Mouse (Mus musculus) CH12.LX (cell line): ENCODE measurements around the gene Olfr63. TPM values are rescaled to one million over a fixed set of nuclear protein-coding genes. Genes with fewer than 3 reads are reported as not detected.
"Not testable (repeated sequence)": the region's sequence is repeated elsewhere in the genome, so short reads cannot be mapped to it uniquely, and the experiment has no call there.

ENCODE experiments used
- DNase-seq: peaks from one replicate; pipeline ENCODE4 v3.0.0-alpha.2; 2013; ENCODE audit errors: extremely low read depth
- H3K27ac ChIP-seq: 2 replicates; pipeline ENCODE4 v1.5.1; 2012; ENCODE audit warnings: low read depth, mild to moderate bottlenecking, control low read depth, moderate library complexity; ENCODE audit not compliant: insufficient read depth
- H3K27me3 ChIP-seq: replicated peaks from 2 replicates; pipeline ENCODE3; 2012; ENCODE audit warnings: inconsistent platforms
- H3K36me3 ChIP-seq, 2 experiments: replicated peaks in 1 of 2; 2 replicates each; pipeline versions ENCODE3 to v1.6.1; 2012; ENCODE audit warnings: inconsistent platforms in 1 of 2, low read length in 1 of 2, mild to moderate bottlenecking in 1 of 2, mixed read lengths in 1 of 2, moderate library complexity in 1 of 2; ENCODE audit not compliant: control insufficient read depth in 1 of 2, insufficient read depth in 1 of 2
- H3K4me1 ChIP-seq, 2 experiments: 2 replicates each; pipeline ENCODE4 v1.6.1; 2012; ENCODE audit warnings: inconsistent platforms in 1 of 2, moderate library complexity in 1 of 2; ENCODE audit not compliant: insufficient read depth in 2 of 2, control insufficient read depth in 1 of 2
- H3K4me2 ChIP-seq: 2 replicates; pipeline ENCODE4 v1.6.1; 2012; ENCODE audit warnings: low read depth, mild to moderate bottlenecking, control low read depth; ENCODE audit not compliant: poor library complexity, insufficient read depth, severe bottlenecking
- H3K4me3 ChIP-seq, 3 experiments: fragments of 150-350 bp in 1 of 3; sonication (generic) in 1 of 3; replicated peaks in 1 of 3; 2 replicates each; pipeline versions ENCODE3 to v1.5.1; 2011 to 2012; ENCODE audit warnings: low read depth in 2 of 3, low read length in 2 of 3, mild to moderate bottlenecking in 2 of 3, moderate library complexity in 2 of 3, control low read depth in 1 of 3, improper control_type of control experiment in 1 of 3, inconsistent platforms in 1 of 3, mixed read lengths in 1 of 3; ENCODE audit not compliant: poor library complexity in 1 of 3
- H3K79me2 ChIP-seq: replicated peaks from 2 replicates; pipeline ENCODE4 v1.6.1; 2012; ENCODE audit warnings: mild to moderate bottlenecking, moderate library complexity; ENCODE audit not compliant: control insufficient read depth, poor library complexity, insufficient read depth, severe bottlenecking; ENCODE audit errors: extremely low read depth
- H3K9ac ChIP-seq: 2 replicates; pipeline ENCODE4 v1.6.1; 2012; ENCODE audit warnings: low read depth, mild to moderate bottlenecking, control low read depth, moderate library complexity; ENCODE audit not compliant: insufficient read depth
- H3K9me3 ChIP-seq: replicated peaks from 2 replicates; pipeline ENCODE3; 2012; ENCODE audit warnings: low read length, inconsistent platforms, mixed read lengths
- CHD1 ChIP-seq: IDR thresholded peaks from 2 replicates; pipeline ENCODE4 v1.6.1; 2012; ENCODE audit warnings: low read depth, low read length, improper control_type of control experiment, inconsistent platforms
- CTCF ChIP-seq, 2 experiments: IDR thresholded peaks in 1 of 2; conservative IDR thresholded peaks in 1 of 2; 2 replicates each; pipeline ENCODE4 v1.5.1; 2011 to 2012; ENCODE audit warnings: low read depth in 2 of 2, low read length in 2 of 2, improper control_type of control experiment in 1 of 2, inconsistent platforms in 1 of 2, mild to moderate bottlenecking in 1 of 2, moderate library complexity in 1 of 2
- E2F4 ChIP-seq: IDR thresholded peaks from 2 replicates; pipeline ENCODE4 v1.6.1; 2011; ENCODE audit warnings: low read depth, low read length, improper control_type of control experiment; ENCODE audit not compliant: insufficient replicate concordance
- ELF1 ChIP-seq: IDR thresholded peaks from 2 replicates; pipeline ENCODE4 v1.6.1; 2014; ENCODE audit warnings: low read depth, mild to moderate bottlenecking, inconsistent platforms, low read length, improper control_type of control experiment
- ETS1 ChIP-seq: conservative IDR thresholded peaks from 2 replicates; pipeline ENCODE4 v1.6.1; 2012; ENCODE audit warnings: low read depth, mild to moderate bottlenecking, inconsistent platforms, low read length, improper control_type of control experiment, moderate library complexity
- KAT2A ChIP-seq: IDR thresholded peaks from 2 replicates; pipeline ENCODE4 v1.6.1; 2012; ENCODE audit warnings: low read length, improper control_type of control experiment, inconsistent platforms; ENCODE audit not compliant: insufficient replicate concordance
- MAX ChIP-seq: IDR thresholded peaks from 2 replicates; pipeline ENCODE4 v1.6.1; 2011; ENCODE audit warnings: low read length, improper control_type of control experiment
- MAZ ChIP-seq: IDR thresholded peaks from 2 replicates; pipeline ENCODE4 v1.6.1; 2012; ENCODE audit warnings: low read depth, mild to moderate bottlenecking, inconsistent platforms, low read length, improper control_type of control experiment, moderate library complexity
- MEF2A ChIP-seq: IDR thresholded peaks from 2 replicates; pipeline ENCODE4 v1.6.1; 2014; ENCODE audit warnings: low read depth, mild to moderate bottlenecking, inconsistent platforms, low read length, improper control_type of control experiment, borderline replicate concordance
- MXI1 ChIP-seq: IDR thresholded peaks from 2 replicates; pipeline ENCODE4 v1.6.1; 2011; ENCODE audit warnings: mild to moderate bottlenecking, low read depth, low read length, improper control_type of control experiment
- NRF1 ChIP-seq: IDR thresholded peaks from 2 replicates; pipeline ENCODE4 v1.6.1; 2014; ENCODE audit warnings: low read depth, mild to moderate bottlenecking, inconsistent platforms, low read length, improper control_type of control experiment, moderate library complexity
- POLR2A ChIP-seq: IDR thresholded peaks from 2 replicates; pipeline ENCODE4 v1.6.1; 2011; ENCODE audit warnings: low read depth, mild to moderate bottlenecking, improper control_type of control experiment, low read length
- POLR2AphosphoS2 ChIP-seq: IDR thresholded peaks from 2 replicates; pipeline ENCODE4 v1.6.1; 2011; ENCODE audit warnings: low read depth, low read length, improper control_type of control experiment
- RAD21 ChIP-seq: IDR thresholded peaks from 2 replicates; pipeline ENCODE4 v1.6.1; 2011; ENCODE audit warnings: low read depth, mild to moderate bottlenecking, low read length, improper control_type of control experiment, moderate library complexity
- SMC3 ChIP-seq: IDR thresholded peaks from 2 replicates; pipeline ENCODE4 v1.6.1; 2011; ENCODE audit warnings: low read depth, low read length, improper control_type of control experiment
- TBP ChIP-seq: conservative IDR thresholded peaks from 2 replicates; pipeline ENCODE4 v1.6.1; 2011; ENCODE audit warnings: low read depth, low read length, improper control_type of control experiment
- TCF12 ChIP-seq: IDR thresholded peaks from 2 replicates; pipeline ENCODE4 v1.6.1; 2014; ENCODE audit warnings: low read depth, mild to moderate bottlenecking, inconsistent platforms, low read length, improper control_type of control experiment
- UBTF ChIP-seq: IDR thresholded peaks from 2 replicates; pipeline ENCODE4 v1.6.1; 2012; ENCODE audit warnings: low read depth, mild to moderate bottlenecking, inconsistent platforms, low read length, improper control_type of control experiment, moderate library complexity
- ZKSCAN1 ChIP-seq: IDR thresholded peaks from 2 replicates; pipeline ENCODE4 v1.6.1; 2012; ENCODE audit warnings: low read depth, inconsistent platforms, low read length, improper control_type of control experiment, borderline replicate concordance
- ZNF384 ChIP-seq: IDR thresholded peaks from 2 replicates; pipeline ENCODE4 v1.6.1; 2012; ENCODE audit warnings: low read depth, low read length, improper control_type of control experiment, inconsistent platforms
- dilution Hi-C: fragments of 300-500 bp; cut with MboI; formaldehyde crosslinking; loops from 2 replicates; pipeline ENCODE4 v1.14.3; 2020; ENCODE audit warnings: low sequenced_read_pairs; ENCODE audit not compliant: extremely low pct_unique_long_range_greater_than_20kb, extremely low pct_ligation_motif_present
- in situ Hi-C: fragments of 300-500 bp; cut with MboI; formaldehyde crosslinking; loops from 3 replicates; pipeline ENCODE4 v1.14.3; 2019; ENCODE audit warnings: low sequenced_read_pairs, low pct_ligation_motif_present, low pct_unique_long_range_greater_than_20kb, mixed read lengths
- polyA plus RNA-seq: library from polyadenylated mRNA; unstranded; fragments of >175 nt; gene quantifications from 2 replicates; pipeline ENCODE4 v1.2.1, GENCODE M21; 2012; ENCODE audit warnings: low read depth; ENCODE audit not compliant: insufficient read length
- total RNA-seq, 2 experiments: library from RNA; depleted of rRNA; stranded (reverse); fragments of 300-350 nt in 1 of 2; fragments of >200 nt in 1 of 2; gene quantifications; 2 replicates each; pipeline ENCODE4 v1.2.3; 2012 to 2014

The Olfr63 gene
- total RNA-seq (2012; rRNA removed) (not detected in 2 replicates), total RNA-seq (2014; rRNA removed) (not detected in 2 replicates), polyA plus RNA-seq (0.03 and 0.08 TPM in 2 replicates)

DNA sequence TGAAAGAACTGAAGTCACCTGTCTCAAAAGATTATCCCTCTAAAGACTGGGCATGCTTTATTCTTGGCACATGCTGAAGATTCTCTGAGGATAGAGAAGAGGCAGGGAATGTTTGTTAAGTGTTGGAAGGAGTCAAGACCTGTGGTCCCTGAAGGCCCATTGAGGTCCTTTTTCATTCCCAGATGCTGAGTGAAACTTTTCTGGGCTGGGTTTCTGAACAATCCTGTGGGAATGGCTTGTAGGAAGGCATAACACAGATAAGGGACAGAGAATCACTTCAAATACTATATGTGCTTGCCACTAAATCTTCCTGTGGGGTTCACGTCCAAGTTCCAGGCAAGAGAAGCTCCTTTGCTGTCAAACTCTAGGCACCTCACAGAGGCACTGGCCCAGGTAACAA is at the start of gene Olfr63:
Olfr63 (plus strand) TSS at position 301 of the 400 bp plus-strand sequence.
- no peak for DNase-seq
- Histone ChIP-seq H3K27ac (no peak within 1 kb of the TSS), H3K79me2 (no peaks in the 10 kb centered on the region), H3K27me3 (peaks cover 6% of the 10 kb centered on the region)
- TF ChIP-seq KAT2A (no peak), MAX (no peak), ETS1 (no peak), POLR2A (no peak), MXI1 (no peak), MAZ (no peak)
- TF ChIP-seq, all 38 proteins: peak for 0
- Histone ChIP-seq H3K4me2 (no peak within 1 kb of the TSS), H3K36me3 (no peaks in the 10 kb centered on the region), H3K4me1 (0 out of 4 replicates have a peak, but pooled peaks cover 0 to 3% of the 10 kb centered on the region in 2 experiments), H3K9me3 (no peaks in the 10 kb centered on the region), H3K4me3 (no peak within 1 kb of the TSS), H3K9ac (no peak within 1 kb of the TSS)
- dilution Hi-C loops, result no loop called here
- in situ Hi-C loops, result no loop called here

DNA sequence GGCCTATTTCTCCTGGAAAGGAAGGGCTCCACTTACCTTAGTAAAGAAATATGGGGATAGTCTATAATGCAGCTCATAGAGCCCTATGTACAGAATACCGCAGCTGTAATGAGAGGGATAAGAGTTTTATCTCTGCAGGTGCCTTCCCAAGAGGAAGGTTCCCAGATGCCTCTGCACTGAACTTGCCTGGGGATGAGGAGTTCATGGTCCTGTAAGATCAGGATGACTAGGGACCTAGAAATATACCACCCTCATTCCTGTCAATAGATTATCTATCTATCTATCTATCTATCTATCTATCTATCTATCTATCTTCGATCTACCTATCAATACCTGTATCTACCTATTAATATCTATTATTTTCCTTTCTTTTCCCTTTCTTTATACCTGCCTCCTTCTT is 42.9 kb upstream of the Olfr63 start, which contains the start of gene Olfr1564:
Olfr1564 (minus strand) TSS at position 101 of the 400 bp plus-strand sequence.
- Histone ChIP-seq H3K4me3 (no peak within 1 kb of the TSS), H3K4me2 (no peak within 1 kb of the TSS), H3K27me3 (peaks cover 14% of the 10 kb centered on the region), H3K79me2 (no peaks in the 10 kb centered on the region), H3K4me1 (no peaks in the 10 kb centered on the region), H3K9me3 (peaks cover 4% of the 10 kb centered on the region), H3K27ac (no peak within 1 kb of the TSS), H3K36me3 (no peaks in the 10 kb centered on the region), H3K9ac (no peak within 1 kb of the TSS)
- in situ Hi-C loops (no loop called here), dilution Hi-C loops (no loop called here)
- TF ChIP-seq UBTF, result no peak
- no peak for TF ChIP-seq SMC3
- TF ChIP-seq ZKSCAN1, result no peak
- no peak for TF ChIP-seq ETS1
- TF ChIP-seq TCF12, result no peak
- no peak for TF ChIP-seq ELF1
- TF ChIP-seq POLR2AphosphoS2, result no peak
- TF ChIP-seq MEF2A, result no peak
- TF ChIP-seq POLR2A, result no peak
- TF ChIP-seq CTCF (conservative IDR thresholded peaks at IDR 0.05 in 1 of 2, IDR thresholded peaks at IDR 0.05 in 1 of 2; ENCODE audit: low read depth in 2 of 2, low read length in 2 of 2), result no peak
- no peak for TF ChIP-seq E2F4
- TF ChIP-seq NRF1, result no peak
- TF ChIP-seq TBP, result no peak
- no peak for TF ChIP-seq CHD1
- no peak for TF ChIP-seq RAD21
- TF ChIP-seq ZNF384, result no peak
- no peak for DNase-seq

DNA sequence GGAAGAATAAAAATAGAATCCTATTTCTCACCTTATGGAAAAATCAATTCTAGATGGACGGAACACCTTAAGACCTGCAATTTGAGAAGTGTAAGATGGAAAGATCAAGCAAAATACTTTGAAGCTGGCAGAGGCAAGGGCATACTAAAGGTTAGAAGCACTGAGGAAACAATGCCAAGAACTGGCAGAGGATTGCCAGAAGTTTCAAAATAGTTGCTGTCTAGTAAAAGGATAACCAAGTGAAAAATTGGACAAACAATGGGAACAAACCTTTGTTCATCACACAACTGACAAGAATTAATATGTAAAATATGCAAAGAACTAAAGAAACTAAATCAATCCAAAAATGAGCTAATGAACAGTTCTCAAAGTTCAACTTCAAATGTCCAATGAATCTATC is 27.8 kb upstream of the Olfr63 start:
- H3K9ac ChIP-seq, H3K4me3 ChIP-seq, DNase-seq, H3K4me2 ChIP-seq, H3K27me3 ChIP-seq, dilution Hi-C loops, H3K9me3 ChIP-seq, H3K36me3 ChIP-seq, H3K4me1 ChIP-seq, H3K79me2 ChIP-seq, in situ Hi-C loops, H3K27ac ChIP-seq: not testable (repeated sequence)
